Mouse (Mus musculus): ENCODE data around the gene Cd2bp2. TPM values are rescaled to one million over a fixed set of nuclear protein-coding genes. Genes with fewer than 3 reads are reported as not detected.
"Not testable (repeated sequence)": the region's sequence is repeated elsewhere in the genome, so short reads cannot be mapped to it uniquely, and the experiment has no call there.

The Cd2bp2 gene
- total RNA-seq, 2 experiments from 2014 or later: 77.7 to 80.8 TPM

DNA sequence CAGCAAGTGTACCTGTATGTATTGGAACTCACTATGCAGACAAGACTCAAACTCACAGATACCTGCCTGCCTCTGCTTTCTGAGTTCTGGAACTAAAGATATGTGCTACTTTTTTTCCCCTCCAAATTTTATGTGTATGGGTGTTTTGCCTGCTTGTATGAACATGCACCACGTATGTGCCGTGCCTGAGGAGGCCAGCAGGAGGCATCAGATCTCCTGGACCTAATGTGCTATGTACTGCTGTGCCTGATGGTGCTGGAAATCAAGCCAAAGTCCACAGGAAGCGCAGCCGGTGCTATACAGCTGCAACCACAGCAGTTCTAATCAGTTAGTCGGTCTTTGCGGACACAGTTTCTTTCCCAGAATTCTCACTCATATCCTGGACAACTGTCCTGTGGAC, 12.0 kb downstream of the Cd2bp2 start:
- no peak overlapping the region for H3K4me3 ChIP-seq
- intact Hi-C loops (cut with DNase I): loop anchor here (2.0 kb wide), 1 partner anchor 55 kb away; no protein-coding TSS in a partner anchor
- DNase-seq (ENCODE audit: extremely low spot score in 1 of 2, low spot score in 2 of 2): no peak
- peak; percentile 20 for TF ChIP-seq CTCF (IDR thresholded peaks at IDR 0.05)
- H3K27ac ChIP-seq: no peak overlapping the region

DNA sequence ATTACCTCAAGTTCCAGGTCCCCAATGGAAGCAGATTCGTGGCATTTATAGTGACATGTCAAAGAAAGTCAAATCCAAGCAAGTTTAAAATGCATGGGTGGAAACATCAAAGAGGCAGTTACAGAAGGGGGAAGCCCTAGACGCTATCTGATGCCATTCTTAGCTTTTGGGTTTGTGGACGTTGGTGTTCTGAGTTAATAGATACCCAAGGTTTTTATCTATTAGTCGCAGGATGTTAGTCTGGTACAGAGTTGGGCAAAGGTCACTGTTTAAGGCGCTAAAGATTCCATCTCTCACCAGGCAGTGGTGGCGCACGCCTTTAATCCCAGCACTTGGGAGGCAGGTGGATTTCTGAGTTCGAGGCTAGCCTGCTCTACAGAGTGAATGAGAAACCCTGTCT, 12.5 kb downstream of the Cd2bp2 start:
- intact Hi-C loops (cut with DNase I): no loop called here
- TF ChIP-seq CTCF (IDR thresholded peaks at IDR 0.05): no peak
- H3K4me3 ChIP-seq: no peak overlapping the region
- no peak for DNase-seq (ENCODE audit: extremely low spot score in 1 of 2, low spot score in 2 of 2)
- H3K27ac ChIP-seq: no peak overlapping the region

DNA sequence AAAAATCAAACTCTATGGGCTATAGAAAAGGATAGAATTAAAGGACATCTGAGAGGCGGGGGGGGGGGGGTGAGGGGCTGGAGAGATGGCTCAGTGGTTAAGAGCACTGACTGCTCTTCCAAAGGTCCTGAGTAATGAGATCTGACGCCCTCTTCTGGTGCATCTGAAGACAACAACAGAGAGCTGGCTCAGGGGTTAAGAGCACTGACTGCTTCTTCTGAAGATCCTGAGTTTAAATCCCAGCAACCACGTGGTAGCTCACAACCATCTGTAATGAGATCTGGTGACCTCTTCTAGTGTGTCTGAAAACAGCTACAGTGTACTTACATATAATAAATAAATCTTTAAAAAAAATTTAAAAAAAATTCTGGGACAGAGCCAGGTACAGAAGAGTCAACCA, 14.1 kb downstream of the Cd2bp2 start:
- DNase-seq (ENCODE audit: extremely low spot score in 1 of 2, low spot score in 2 of 2); H3K4me3 ChIP-seq; H3K27ac ChIP-seq; intact Hi-C loops (cut with DNase I): not testable (repeated sequence)

DNA sequence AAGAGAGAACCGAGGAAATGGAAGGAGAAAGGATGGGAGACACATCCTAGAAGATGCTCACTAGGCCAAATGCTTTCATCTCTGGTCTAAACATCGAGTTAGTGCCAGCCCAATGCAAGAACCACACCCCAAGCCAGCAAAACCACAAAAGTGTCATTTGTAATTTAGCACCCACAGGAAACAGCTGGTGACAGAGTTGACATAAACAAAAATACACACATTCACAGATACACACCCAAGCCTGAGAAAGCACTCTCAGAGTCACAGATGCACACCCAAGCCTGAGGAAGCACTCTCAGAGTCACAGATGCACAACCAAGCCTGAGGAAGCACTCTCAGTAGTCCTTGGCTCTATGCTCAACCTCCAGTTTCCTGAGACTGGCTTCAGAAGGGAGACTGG, 15.1 kb downstream of the Cd2bp2 start:
- DNase-seq (ENCODE audit: extremely low spot score in 1 of 2, low spot score in 2 of 2): no peak
- Histone ChIP-seq H3K4me3 (no peak overlapping the region), H3K27ac (no peak overlapping the region)
- no peak for TF ChIP-seq CTCF (IDR thresholded peaks at IDR 0.05)
- intact Hi-C loops (cut with DNase I): no loop called here

DNA sequence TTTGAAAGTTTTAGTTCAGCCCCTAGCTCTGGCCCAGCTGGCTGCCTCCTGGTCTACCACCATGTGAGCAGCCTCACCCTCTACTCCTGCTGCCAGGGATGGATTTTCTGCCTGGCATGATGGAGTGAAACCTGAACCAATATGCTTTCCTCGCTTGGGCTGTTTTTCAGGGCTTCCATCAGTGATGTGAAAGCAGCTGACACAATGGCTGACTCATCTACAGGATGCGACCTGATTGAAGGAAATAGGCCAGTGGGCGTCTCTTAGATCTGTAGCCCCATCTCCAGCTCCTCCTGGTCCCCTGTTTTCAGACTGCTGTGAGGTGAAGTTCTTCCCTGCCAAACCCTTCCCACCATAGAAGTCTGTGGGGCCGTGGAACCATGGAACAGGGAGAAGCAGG, 18.9 kb downstream of the Cd2bp2 start:
- no peak overlapping the region for H3K4me3 ChIP-seq
- no peak overlapping the region for H3K27ac ChIP-seq
- no peak for DNase-seq (ENCODE audit: extremely low spot score in 1 of 2, low spot score in 2 of 2)
- no peak for TF ChIP-seq CTCF (IDR thresholded peaks at IDR 0.05)
- intact Hi-C loops (cut with DNase I): no loop called here

DNA sequence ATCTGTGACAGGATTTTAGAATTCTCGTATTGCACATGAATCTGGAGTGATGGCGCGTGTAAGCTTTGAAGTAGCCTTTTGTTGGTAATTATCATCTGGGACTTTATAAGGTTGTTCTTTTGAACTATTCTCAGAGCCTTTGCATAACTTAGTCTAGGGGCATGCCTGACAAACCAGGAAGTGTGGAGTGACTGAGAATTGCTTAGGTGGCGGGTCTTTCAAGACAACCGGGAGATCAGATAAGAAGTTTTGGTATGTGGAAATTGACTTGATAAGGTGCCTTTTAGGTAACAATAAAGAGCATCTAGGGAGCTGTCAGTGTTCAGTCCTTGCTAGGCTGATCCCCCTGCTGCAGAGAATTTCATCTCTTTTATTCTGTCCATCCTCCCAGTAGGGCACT, 29.3 kb downstream of the Cd2bp2 start:
- Histone ChIP-seq H3K4me3 (no peak overlapping the region), H3K27ac (no peak overlapping the region)
- no peak for DNase-seq (ENCODE audit: extremely low spot score in 1 of 2, low spot score in 2 of 2)
- TF ChIP-seq CTCF (IDR thresholded peaks at IDR 0.05): no peak
- intact Hi-C loops (cut with DNase I): loop anchor here (10.0 kb wide), 1 partner anchor 562 kb away; no protein-coding TSS in a partner anchor

DNA sequence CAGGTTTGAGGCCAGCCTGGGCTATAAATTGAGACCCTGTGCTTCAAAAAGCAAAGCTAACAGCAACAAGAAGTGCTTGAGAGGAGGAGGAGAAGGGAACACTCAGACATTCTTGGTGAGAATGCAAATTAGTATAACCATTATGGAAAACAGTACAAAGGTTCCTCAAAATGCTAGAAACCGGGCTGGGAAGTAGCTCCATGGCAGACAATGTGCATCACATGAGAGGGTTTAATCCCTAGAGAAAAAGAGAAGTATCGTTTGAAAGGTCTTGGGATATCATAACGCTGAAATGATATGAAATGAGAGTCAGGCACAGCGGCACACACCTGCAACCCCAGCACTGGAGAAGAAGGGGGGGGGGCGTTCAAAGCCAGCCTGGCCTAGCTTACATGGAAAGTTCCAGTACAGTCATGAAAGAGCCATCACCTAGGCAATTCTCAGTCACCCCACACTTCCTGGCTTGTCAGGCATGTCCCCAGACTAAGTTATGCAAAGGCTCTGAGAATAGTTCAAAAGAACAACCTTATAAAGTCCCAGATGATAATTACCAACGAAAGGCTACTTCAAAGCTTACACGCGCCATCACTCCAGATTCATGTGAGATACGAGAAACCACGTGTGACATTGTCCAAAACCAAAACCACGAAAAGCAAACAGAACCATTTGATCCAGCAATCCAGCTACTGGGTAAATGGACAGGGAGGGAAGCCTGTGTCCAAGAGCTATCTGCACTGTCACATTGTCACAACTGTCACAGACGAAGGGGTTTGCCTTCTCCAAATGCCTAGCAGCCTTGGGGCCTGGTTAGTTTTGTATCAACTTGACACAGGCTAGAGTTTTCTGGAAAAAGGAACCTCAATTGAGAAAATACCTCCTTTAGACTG, 30.0 kb downstream of the Cd2bp2 start:
- intact Hi-C loops (cut with DNase I): loop anchor here (10.0 kb wide), 1 partner anchor 561 kb away; no protein-coding TSS in a partner anchor
- DNase-seq (ENCODE audit: extremely low spot score in 1 of 2, low spot score in 2 of 2): no peak
- no peak for TF ChIP-seq CTCF (IDR thresholded peaks at IDR 0.05)
- no peak overlapping the region for H3K4me3 ChIP-seq
- no peak overlapping the region for H3K27ac ChIP-seq

DNA sequence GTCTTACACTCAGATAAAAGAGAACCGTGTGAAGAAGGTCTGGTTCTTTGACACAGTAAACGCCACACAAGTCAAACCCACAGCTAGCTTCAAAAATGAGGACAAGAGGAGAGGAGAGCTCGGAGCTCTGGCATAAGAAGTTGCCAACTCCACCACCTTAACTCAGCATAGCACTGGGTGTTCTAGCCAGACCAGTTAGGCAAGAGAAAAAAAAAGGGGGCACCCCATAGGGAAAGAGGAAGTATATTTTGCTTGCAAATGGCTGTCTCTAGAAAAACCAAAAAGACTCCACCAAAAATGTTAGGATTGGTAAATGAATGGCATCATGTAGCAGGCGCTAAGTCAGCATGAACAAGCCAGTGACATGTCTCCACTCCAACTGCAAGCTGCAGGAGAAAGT, 31.8 kb downstream of the Cd2bp2 start:
- DNase-seq (ENCODE audit: extremely low spot score in 1 of 2, low spot score in 2 of 2): no peak
- H3K4me3 ChIP-seq: no peak overlapping the region
- intact Hi-C loops (cut with DNase I): loop anchor here (10.0 kb wide), 1 partner anchor 559 kb away; no protein-coding TSS in a partner anchor
- TF ChIP-seq CTCF (IDR thresholded peaks at IDR 0.05): no peak
- H3K27ac ChIP-seq: no peak overlapping the region

DNA sequence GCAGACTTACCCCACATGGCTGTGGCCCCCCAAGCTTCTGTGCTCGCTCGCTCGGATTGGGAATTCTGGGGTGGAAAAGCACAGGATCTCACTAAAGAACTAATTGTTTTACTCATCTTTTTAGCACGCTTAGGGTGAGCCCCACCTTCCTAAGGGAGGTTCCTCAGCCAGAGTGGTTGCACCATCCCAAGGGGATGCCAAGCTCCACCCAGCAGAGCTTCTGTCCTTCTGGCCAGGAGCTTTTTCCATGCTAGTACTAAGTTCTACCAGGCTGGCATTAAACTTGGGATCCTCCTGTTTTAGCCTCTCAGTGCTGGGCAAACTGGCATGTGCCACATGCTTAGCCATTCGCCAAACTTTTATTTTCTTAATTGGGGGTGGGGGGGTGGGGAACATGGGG, 33.3 kb downstream of the Cd2bp2 start:
- Histone ChIP-seq H3K27ac (no peak overlapping the region), H3K4me3 (no peak overlapping the region)
- no peak for TF ChIP-seq CTCF (IDR thresholded peaks at IDR 0.05)
- no peak for DNase-seq (ENCODE audit: extremely low spot score in 1 of 2, low spot score in 2 of 2)
- intact Hi-C loops (cut with DNase I): loop anchor here (10.0 kb wide), 1 partner anchor 558 kb away; no protein-coding TSS in a partner anchor

DNA sequence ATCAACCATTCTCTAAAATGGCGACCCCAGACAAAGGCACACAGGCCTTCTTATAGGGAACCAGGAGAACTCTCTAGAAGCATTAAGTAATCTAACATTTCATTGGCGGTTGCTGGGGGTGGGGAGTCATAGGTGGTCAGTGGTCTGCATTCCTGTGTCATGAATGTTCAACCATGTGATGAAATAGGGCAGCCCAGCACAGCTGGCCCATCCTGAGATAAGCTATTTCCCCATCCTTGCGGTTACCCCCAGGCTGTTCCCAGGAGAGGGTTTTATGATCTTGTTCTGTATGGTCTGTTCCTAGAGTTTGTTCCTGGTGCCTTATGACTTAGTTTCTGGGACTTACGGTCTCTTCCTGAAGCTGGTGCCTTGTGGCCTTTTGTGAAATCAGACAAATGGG, 38.3 kb downstream of the Cd2bp2 start:
- Histone ChIP-seq H3K4me3 (no peak overlapping the region), H3K27ac (no peak overlapping the region)
- TF ChIP-seq CTCF (IDR thresholded peaks at IDR 0.05): no peak
- intact Hi-C loops (cut with DNase I): no loop called here
- DNase-seq (ENCODE audit: extremely low spot score in 1 of 2, low spot score in 2 of 2): no peak

DNA sequence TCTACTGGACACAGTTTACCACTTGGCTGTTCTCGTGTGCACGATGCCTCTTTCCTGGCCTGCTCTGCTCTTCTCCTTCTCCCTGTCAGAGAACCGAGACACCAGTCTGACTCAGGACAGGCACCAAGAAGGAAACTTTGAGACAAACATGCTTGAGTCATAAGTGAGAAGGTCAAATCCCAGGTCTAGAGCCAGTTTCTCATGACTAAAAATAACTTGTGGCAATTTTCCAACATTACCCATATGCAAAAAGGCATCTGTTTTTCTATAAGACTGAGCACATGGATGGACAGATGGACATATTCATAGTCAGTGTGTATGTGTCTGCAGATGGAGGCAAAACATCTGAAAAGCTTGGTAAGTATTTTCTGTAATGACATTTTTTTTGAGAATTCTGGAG, 42.4 kb downstream of the Cd2bp2 start:
- no peak overlapping the region for H3K4me3 ChIP-seq
- no peak for DNase-seq (ENCODE audit: extremely low spot score in 1 of 2, low spot score in 2 of 2)
- intact Hi-C loops (cut with DNase I): no loop called here
- TF ChIP-seq CTCF (IDR thresholded peaks at IDR 0.05): no peak
- H3K27ac ChIP-seq: no peak overlapping the region

DNA sequence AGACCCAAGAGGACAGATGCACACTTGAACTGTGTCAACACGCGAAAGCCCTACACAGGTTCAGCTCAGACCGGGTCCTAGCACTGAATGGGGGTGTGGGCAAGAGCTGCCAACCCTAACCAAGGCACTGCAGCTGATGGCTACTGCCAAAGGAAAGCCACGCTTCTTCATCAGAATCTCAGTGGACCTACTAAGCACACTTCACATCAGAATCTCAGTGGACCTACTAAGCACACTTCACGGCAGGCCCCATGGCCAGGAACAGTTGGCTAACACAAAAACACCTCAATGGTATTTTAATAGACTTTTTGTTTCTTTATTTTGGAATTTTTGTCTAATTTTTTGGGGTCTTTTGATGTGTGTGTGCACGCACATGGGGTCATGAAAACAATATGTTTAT, 43.4 kb downstream of the Cd2bp2 start:
- H3K27ac ChIP-seq: no peak overlapping the region
- no peak overlapping the region for H3K4me3 ChIP-seq
- DNase-seq (ENCODE audit: extremely low spot score in 1 of 2, low spot score in 2 of 2): no peak
- intact Hi-C loops (cut with DNase I): no loop called here
- no peak for TF ChIP-seq CTCF (IDR thresholded peaks at IDR 0.05)

DNA sequence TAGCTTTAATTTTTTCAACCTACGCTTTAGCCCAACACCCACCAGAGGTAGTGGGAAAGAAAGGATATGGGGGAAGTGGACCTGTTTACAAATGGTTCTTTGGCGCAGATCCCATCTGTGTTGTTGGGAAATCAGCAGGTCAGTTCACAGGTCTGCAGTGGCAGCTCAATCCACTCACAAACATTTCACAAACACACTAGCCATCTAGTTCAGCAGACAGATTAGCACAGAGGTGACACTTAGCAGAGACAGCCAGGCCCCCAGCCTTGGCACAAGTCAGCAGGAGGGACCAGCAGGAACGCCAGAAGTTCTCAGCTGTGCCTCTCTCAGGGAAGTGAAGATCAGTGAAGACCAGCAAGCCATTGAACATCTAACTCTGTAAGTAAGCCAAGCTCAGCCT, 47.9 kb downstream of the Cd2bp2 start:
- Histone ChIP-seq H3K4me3 (no peak overlapping the region), H3K27ac (no peak overlapping the region)
- DNase-seq (ENCODE audit: extremely low spot score in 1 of 2, low spot score in 2 of 2): no peak
- TF ChIP-seq CTCF (IDR thresholded peaks at IDR 0.05): no peak
- intact Hi-C loops (cut with DNase I): loop anchor here (5.0 kb wide), 1 partner anchor 39 kb away; no protein-coding TSS in a partner anchor

Measured in left cerebral cortex, adult 2 months (tissue).